Mouse (Mus musculus) layer of hippocampus, adult 9-11 months (tissue): ENCODE measurements at regions not wholly inside any gene's neighbourhood (a gene's known extent, or its start where the extent isn't known, plus 50 kb on each side); places are given as distances from the start of the nearest gene placed in this dataset.

Source experiments
- DNase-seq: peaks from one replicate; pipeline ENCODE4 v3.0.0; 2022

DNA sequence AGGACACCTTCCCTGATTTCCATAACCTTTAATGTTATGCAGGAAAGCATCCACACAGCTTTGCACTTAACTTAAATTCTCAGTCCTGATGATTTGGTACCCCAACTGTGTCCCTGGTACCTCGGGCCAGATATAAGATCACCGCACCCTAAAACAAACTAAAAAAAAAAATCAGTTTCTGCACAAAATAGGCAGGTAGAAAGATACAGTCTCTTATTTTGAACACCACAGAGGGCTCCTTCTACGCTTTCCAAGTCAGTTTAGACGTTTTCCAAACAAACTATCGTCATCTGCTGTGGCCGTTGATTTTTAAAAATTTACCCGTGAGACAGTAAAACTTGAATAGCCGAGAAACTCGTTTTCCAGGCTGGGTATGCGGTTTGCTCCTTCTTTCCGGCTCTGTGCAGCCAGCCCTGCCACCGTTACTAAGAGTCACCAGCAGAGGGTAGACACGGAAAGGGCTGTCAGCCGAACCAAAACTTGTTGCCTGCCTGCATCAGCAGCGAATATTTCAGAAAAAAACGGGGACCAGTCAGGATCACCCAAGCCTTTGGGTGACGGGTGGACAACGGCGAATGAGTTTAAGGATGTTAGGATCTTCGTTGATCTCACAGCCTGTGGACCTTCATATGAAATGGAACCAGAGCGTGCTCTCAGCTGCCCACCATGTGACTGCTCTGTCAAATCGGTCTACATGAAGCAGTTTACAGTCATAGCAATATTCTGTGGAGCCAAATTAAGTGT lies 74.4 kb upstream of the Gpc5 start:
- peak; percentile 59 for DNase-seq

DNA sequence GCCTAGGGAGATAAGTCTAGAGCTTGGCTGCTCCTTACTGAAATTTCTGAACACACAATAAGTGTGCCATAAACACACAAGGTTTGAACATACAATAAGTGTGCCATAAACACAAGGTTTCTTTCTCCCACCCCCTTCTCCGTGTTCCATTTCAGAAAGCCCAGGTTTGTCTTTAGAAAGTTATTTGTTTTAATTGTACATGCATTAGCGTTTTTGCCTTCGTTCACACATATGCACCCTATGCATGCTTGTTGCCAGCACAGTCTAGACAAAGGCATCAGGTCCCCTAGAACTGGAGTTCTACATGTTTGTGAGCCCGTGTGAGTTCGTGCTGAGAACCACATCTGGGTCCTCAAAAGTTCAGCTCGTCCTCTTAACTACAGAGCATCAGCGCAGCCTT lies 64.0 kb upstream of the Gpc5 start:
- no peak for DNase-seq

DNA sequence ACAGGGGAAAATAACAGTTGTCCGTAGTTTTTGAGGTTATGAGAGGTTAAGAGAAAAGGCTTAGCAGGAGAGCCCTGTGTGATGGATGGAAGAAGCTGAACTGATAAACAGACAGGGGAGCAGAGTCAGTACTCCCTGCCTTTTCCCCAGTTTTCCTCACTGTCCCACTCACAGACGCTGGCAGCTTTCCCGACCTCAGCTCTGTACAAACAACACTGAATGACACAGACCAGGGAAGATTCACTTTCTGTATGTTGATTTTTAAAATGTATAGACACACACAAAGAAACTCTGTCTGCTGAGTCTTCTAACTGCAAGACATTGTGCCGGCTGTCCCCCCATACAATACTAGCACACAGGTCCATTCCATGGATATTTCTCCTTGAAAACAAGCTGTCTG lies 60.3 kb upstream of the Gpc5 start:
- DNase-seq, result no peak

DNA sequence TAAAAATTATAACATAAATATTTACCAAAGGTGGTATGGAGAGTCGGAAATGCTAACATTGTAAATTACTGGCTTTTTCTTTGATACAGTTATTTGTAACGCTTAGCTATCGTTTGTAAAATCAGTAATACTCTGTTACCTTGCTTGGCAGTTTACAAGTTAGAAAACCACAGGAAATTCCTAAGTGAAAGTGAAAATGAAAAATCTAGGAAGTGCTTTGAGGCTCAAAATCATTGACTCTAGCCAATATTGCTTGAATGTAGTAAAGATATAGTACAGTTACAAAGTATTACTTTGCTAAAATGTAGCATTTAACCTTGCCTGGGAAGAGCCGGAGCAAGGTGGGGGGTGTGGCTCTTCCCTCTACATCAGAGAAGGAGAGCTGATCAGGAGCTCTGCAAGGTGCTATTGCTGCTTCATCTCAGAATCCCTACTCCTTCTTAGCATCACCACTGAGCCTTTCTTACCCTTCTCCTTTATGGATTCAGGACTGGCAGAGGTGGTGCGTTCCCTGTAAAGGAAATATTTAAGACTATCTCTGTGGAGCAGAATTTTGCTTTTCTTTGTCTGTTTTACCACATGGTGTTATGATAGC lies 58.5 kb upstream of the Gpc5 start:
- DNase-seq, result no peak

DNA sequence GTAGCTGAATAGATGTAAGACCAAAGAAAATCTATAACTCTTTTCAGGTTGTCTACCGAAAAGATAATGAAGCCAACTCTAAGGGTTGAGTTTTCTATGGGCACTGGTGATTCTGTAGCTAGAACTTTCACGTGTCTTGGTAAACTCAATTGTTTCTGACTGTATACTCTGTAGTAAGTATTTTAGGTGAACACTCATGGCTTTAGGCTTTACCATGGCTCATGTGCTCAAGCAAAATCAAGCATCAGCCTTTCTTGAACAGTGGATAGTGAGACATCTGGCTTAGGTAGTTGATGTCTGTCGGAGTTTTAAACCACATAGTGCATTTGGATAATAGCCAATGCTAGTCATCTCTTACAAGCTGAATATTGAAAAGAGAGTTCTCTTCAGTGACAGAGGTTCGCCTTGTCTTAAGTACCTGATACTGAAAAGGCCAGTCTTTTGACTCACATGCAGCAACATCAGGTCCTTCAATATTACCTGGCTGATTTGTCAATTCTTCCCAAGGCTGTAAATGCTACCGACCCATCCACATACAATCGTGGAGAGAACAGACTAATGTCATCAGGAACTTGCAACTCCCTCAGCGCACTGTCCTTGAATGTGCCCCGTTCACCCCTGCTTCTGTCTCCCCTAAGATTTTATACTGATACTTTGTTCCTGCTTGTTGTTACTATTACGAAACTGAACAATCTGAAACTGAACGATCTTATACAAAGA lies 57.1 kb upstream of the Gpc5 start:
- no peak for DNase-seq

DNA sequence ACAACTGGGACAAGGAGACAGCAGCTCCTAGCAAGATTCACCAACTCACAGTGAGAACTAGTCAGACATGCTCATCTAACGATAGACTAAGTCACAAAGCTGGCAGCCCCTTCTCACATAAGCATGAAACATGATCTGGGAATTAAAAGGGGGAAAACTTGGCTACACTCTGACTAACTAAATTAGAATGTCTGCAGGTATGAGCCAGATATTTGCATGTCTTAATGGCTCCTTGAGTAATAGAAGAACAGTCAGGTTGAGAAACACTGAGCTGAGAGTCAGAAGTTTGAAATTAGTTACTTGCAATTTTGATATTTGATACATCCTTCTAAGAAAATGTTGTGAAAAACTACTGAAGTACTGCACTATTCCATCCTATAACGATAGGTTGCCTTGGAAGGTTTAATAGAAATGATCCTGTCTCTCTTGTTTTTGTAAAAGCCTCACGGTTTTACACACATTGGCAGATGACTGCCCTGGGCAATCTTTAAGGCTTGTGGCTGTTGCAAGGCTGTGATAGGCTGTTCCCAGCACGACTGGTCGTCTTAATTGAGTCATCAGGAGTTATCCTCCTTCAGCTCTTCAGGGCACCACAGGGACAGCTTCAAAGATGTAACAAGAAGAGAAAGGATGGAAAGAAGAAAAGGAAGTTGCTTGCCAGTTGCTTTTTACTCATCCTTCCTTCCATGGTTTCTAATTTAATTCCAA lies 54.8 kb upstream of the Gpc5 start:
- no peak for DNase-seq

DNA sequence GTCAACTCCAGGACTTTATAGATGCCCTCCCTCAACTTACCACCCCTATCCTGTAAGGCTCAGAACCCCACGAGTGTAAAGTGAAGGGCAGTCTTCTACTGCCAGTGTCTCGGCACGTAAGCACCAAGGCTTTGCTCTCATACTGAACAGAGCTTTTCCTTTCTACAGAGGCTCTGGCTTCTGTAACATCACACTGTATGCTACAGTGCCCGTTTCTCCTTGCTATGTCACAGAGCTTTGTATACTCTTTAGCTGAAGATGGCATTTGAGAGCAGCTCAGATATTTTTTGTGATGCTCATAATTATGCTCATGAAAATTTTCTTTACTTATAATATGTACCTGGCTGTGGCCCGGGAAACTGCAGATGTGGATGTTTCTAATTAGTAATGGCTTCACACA lies 53.2 kb upstream of the Gpc5 start:
- DNase-seq, result no peak

DNA sequence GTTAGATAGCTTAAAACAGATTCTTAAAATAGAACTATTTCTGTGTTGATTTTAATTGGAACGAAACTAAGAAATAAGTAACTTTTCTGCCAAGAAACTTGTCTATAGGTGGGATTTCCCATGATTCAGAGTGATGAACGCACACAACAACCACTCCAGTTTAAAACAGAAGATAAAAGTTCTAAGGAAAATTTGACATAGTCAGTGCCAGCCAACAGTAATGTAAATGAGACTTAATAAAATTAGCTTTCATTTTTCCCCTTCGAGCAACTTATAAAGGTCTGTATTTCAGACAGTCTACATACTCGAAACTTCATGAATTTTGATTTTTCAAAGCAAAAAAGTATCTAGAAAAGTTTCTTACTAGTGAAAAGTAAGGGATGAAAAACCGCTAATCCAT lies 52.5 kb upstream of the Gpc5 start:
- DNase-seq, result no peak

DNA sequence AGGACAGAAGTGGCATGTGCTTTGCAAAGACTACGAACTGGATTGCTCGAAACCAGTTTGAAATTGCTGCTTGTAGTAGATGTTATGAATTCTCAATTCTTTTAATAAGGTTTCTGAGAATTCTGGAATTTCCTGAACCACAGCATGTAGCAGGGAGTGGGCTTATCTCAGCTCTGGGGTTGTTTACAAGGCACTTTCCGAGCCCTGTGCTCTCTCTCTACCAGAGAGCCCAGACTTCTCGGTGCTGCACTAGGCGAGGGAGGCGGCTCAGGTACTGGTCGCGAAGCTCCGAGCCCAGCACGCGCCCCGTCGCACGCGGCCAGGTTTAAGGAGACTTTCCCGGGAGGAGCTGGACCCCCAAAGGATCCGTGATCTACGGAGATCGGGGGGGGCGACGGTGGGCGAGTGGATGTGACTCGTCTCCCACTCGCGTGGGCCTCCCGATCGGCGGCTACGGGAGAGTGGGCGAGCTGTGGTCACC lies 51.9 kb upstream of the Gpc5 start:
- no peak for DNase-seq

DNA sequence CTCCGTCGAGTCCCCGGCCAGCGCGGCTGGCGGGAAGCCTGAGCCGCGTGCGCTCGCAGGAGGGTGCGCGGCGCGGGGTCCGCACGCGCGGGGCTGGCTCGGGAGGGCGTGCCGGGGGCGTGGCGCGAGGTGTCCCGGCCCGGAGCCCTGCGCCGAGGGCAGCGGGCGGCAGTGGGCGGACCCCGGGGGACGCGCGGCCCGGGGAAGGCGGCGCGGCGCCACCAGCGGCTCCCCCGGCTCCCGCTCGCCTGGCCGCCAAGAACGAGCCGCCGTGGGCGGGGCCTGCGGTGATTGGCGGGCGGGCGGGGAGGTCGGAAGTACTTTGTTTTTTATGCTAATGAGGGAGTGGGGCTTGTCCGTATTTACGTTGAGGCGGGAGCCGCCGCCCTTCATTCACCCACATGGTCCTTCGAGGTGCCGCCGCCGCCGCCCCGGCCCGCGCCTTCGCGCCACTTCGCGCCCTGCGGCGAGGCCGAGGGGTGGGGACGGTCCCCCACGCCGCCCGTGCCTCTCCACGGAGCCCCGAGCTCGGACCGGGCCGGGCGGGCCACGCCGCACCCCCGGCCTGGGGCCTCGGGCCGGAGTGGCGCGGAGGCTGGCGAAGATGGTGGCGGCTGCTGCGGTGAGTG lies 51.3 kb upstream of the Gpc5 start:
- DNase-seq, result peak; percentile 69

DNA sequence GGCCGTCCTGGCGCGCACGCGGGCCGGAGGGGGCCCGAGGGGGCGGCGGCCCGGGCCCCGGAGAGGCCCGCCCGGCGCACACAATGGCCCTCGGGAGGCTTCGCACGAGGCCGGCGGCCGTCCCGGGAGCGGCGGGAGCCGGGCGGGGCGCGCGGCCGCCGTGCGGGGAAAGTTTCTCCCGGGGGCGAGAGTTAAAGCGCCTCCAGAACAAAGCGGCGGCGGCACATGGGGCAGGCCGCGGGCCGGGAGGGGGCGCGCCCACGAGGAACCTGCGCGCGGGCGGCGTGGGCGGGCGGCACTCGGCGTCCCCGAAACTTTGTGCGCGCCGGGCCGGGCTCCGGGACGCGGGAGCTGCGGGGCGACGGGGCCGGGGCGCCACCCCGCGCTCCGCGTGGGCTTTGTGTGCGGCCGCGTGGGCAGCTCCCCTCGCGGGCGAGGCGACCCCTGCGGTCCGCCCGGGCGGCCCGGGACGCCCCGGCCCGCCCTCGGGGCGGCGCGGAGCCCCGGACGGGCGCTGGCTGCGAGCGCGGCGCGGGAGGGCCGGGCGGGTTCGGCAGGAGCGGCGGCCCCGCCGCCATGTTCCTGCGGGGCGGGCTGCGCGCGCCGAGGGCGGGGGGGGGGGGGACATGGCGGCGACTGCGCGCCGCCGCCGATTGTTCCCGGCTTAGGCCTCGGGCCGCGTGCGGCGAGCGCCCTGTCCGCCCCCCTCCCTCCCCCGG lies 50.5 kb upstream of the Gpc5 start:
- DNase-seq, result no peak

DNA sequence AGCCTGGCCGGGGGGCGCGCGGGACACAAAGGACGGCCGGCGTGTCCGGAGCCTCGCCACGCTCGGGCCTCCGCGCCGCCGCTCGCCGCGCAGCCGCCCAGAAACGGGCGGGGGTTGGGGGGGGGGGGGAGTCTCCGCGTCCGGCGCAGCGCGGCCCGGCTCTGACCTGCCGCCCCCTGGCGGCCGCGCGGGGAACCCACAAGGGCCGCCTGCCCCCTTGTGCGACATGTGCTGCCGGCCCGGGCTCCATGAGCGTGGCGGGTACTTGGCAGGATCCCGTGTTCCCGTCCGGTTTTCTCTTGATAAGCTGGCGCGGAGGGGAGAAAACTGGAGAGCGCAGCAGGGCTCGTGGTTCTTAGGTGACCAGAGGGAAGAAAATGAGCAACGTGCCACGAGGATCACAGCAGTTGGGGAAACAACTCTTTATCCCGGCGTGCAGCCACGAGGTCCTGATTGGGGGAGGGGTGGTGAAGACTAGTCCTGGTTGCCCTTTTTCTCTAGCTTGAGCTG lies 49.9 kb upstream of the Gpc5 start:
- peak; percentile 79 for DNase-seq
